Mouse (Mus musculus) embryonic facial prominence, embryonic 14.5 days (tissue): Measurements from ENCODE around the gene Scgb1b15. TPM values are rescaled to one million over a fixed set of nuclear protein-coding genes. Genes with fewer than 3 reads are reported as not detected.
"Not testable (repeated sequence)": the region's sequence is repeated elsewhere in the genome, so short reads cannot be mapped to it uniquely, and the experiment has no call there.

Experiments
- ATAC-seq: fragments of 200-750 bp; cut with Nextera tagmentation; 2 replicates; pipeline ENCODE4 v1.8.0; 2017; ENCODE audit warnings: low read depth, moderate number of reproducible peaks, moderate TSS enrichment
- DNase-seq: peaks from one replicate; pipeline ENCODE4 v3.0.0-alpha.2; 2015; ENCODE audit warnings: low spot score
- H3K27ac ChIP-seq: fragments of 300-500 bp; sonication (generic); replicated peaks from 2 replicates; pipeline ENCODE4 v1.5.1; 2014; ENCODE audit warnings: low read depth, mild to moderate bottlenecking, low read length, moderate library complexity
- H3K27me3 ChIP-seq: fragments of 300-500 bp; sonication (generic); replicated peaks from 2 replicates; pipeline ENCODE4 v1.6.1; 2014; ENCODE audit warnings: low read length; ENCODE audit not compliant: control insufficient read depth, insufficient read depth
- H3K36me3 ChIP-seq: fragments of 300-500 bp; sonication (generic); 2 replicates; pipeline ENCODE4 v1.6.1; 2014; ENCODE audit warnings: low read length, mixed read lengths; ENCODE audit not compliant: control insufficient read depth, insufficient read depth
- H3K4me1 ChIP-seq: fragments of 300-500 bp; sonication (generic); 2 replicates; pipeline ENCODE4 v1.6.1; 2014; ENCODE audit warnings: antibody characterized with exemption, low read length; ENCODE audit not compliant: control insufficient read depth, insufficient read depth
- H3K4me2 ChIP-seq: fragments of 300-500 bp; sonication (generic); 2 replicates; pipeline ENCODE4 v1.6.1; 2014; ENCODE audit warnings: low read depth, mild to moderate bottlenecking, low read length, moderate library complexity, mixed read lengths
- H3K4me3 ChIP-seq: fragments of 300-500 bp; sonication (generic); 2 replicates; pipeline ENCODE4 v1.5.1; 2014; ENCODE audit warnings: low read depth, mild to moderate bottlenecking, low read length
- H3K9ac ChIP-seq: fragments of 300-500 bp; sonication (generic); 2 replicates; pipeline ENCODE4 v1.6.1; 2014; ENCODE audit warnings: low read depth, mild to moderate bottlenecking, low read length, moderate library complexity, mixed read lengths
- H3K9me3 ChIP-seq: fragments of 300-500 bp; sonication (generic); 2 replicates; pipeline ENCODE4 v1.6.1; 2016; ENCODE audit warnings: low read length; ENCODE audit not compliant: control insufficient read depth
- polyA plus RNA-seq: library from polyadenylated mRNA; unstranded; fragments of >200 nt; fragmentation: Nextera tagmentation; extraction: Ambion mirVana; gene quantifications from 2 replicates; pipeline ENCODE4 v1.2.1, GENCODE M21; 2014

Gene Scgb1b15
- not detected in 2 replicates for polyA plus RNA-seq

DNA sequence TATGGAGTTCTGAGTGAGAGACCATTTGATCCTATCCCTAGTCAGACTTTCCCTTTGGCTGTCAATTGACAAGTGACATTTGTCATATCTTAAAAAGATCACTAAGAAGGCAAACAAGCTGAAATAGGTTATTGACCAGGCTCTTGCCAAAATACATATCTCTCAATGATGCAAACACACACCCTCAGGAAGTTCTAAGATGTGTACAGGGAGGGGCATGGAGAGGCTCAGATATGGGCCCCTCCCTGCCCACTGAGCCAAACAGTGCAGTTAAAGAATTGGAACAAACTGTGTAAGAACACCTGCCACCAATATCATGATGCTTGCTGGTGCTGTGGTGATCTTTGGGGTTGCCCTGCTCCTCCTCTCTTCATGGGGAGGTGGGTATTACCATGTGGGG lies at the start of gene Scgb1b15:
Gene Scgb1b15, plus strand, starts transcription at position 301 of the 400 bp plus-strand sequence.
- not testable (repeated sequence) for H3K36me3 ChIP-seq, DNase-seq, H3K4me3 ChIP-seq, H3K9me3 ChIP-seq, H3K27me3 ChIP-seq, ATAC-seq, H3K9ac ChIP-seq, H3K4me1 ChIP-seq, H3K4me2 ChIP-seq, H3K27ac ChIP-seq

DNA sequence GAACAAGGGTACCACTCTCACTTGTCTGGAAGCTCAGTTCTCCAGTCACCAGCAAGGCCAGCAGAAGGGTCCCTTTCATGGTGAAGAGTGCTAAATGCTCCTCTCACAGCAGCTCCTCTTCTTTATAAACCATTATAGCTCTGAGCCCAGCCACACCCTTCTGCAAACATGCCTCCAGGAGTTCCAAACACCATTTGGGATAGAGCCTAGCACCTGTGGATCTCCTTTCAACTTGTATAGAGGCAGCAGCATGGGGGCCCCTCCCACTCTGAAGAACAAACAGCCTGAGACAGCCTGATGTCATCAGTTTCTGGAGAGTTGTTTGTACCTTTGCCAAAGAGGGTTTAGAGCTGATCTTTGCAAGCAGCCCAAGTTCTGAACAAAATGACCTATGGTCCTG lies 6.8 kb upstream of the Scgb1b15 start, which contains the start of gene Scgb2b15:
Gene Scgb2b15, minus strand, starts transcription at position 101 of the 400 bp plus-strand sequence.
- not testable (repeated sequence) for H3K36me3 ChIP-seq, H3K27ac ChIP-seq, H3K4me2 ChIP-seq, H3K9me3 ChIP-seq, H3K4me3 ChIP-seq, ATAC-seq, H3K27me3 ChIP-seq, DNase-seq, H3K9ac ChIP-seq, H3K4me1 ChIP-seq

Other genes with a start within 250 kb of the Scgb1b15 start
- not detected in 2 replicates for gene Scgb2b15, start 6.9 kb upstream of the Scgb1b15 start, polyA plus RNA-seq
- not detected in 2 replicates for gene Scgb2b17, start 220.0 kb downstream of the Scgb1b15 start, polyA plus RNA-seq
- gene Scgb1b17, start 226.9 kb downstream of the Scgb1b15 start, polyA plus RNA-seq: not detected in 2 replicates